Mouse (Mus musculus) CH12.LX (cell line): ENCODE measurements around the gene Tmem268. TPM values are rescaled to one million over a fixed set of nuclear protein-coding genes. Genes with fewer than 3 reads are reported as not detected.

ENCODE experiments used
- DNase-seq: peaks from one replicate; pipeline ENCODE4 v3.0.0-alpha.2; 2013; ENCODE audit errors: extremely low read depth
- H3K27ac ChIP-seq: 2 replicates; pipeline ENCODE4 v1.5.1; 2012; ENCODE audit warnings: low read depth, mild to moderate bottlenecking, control low read depth, moderate library complexity; ENCODE audit not compliant: insufficient read depth
- H3K27me3 ChIP-seq: replicated peaks from 2 replicates; pipeline ENCODE3; 2012; ENCODE audit warnings: inconsistent platforms
- H3K36me3 ChIP-seq, 2 experiments: replicated peaks in 1 of 2; 2 replicates each; pipeline versions ENCODE3 to v1.6.1; 2012; ENCODE audit warnings: inconsistent platforms in 1 of 2, low read length in 1 of 2, mild to moderate bottlenecking in 1 of 2, mixed read lengths in 1 of 2, moderate library complexity in 1 of 2; ENCODE audit not compliant: control insufficient read depth in 1 of 2, insufficient read depth in 1 of 2
- H3K4me1 ChIP-seq, 2 experiments: 2 replicates each; pipeline ENCODE4 v1.6.1; 2012; ENCODE audit warnings: inconsistent platforms in 1 of 2, moderate library complexity in 1 of 2; ENCODE audit not compliant: insufficient read depth in 2 of 2, control insufficient read depth in 1 of 2
- H3K4me2 ChIP-seq: 2 replicates; pipeline ENCODE4 v1.6.1; 2012; ENCODE audit warnings: low read depth, mild to moderate bottlenecking, control low read depth; ENCODE audit not compliant: poor library complexity, insufficient read depth, severe bottlenecking
- H3K4me3 ChIP-seq, 3 experiments: fragments of 150-350 bp in 1 of 3; sonication (generic) in 1 of 3; replicated peaks in 1 of 3; 2 replicates each; pipeline versions ENCODE3 to v1.5.1; 2011 to 2012; ENCODE audit warnings: low read depth in 2 of 3, low read length in 2 of 3, mild to moderate bottlenecking in 2 of 3, moderate library complexity in 2 of 3, control low read depth in 1 of 3, improper control_type of control experiment in 1 of 3, inconsistent platforms in 1 of 3, mixed read lengths in 1 of 3; ENCODE audit not compliant: poor library complexity in 1 of 3
- H3K79me2 ChIP-seq: replicated peaks from 2 replicates; pipeline ENCODE4 v1.6.1; 2012; ENCODE audit warnings: mild to moderate bottlenecking, moderate library complexity; ENCODE audit not compliant: control insufficient read depth, poor library complexity, insufficient read depth, severe bottlenecking; ENCODE audit errors: extremely low read depth
- H3K9ac ChIP-seq: 2 replicates; pipeline ENCODE4 v1.6.1; 2012; ENCODE audit warnings: low read depth, mild to moderate bottlenecking, control low read depth, moderate library complexity; ENCODE audit not compliant: insufficient read depth
- H3K9me3 ChIP-seq: replicated peaks from 2 replicates; pipeline ENCODE3; 2012; ENCODE audit warnings: low read length, inconsistent platforms, mixed read lengths
- BHLHE40 ChIP-seq: IDR thresholded peaks from 2 replicates; pipeline ENCODE4 v1.6.1; 2011; ENCODE audit warnings: mild to moderate bottlenecking, low read depth, low read length, improper control_type of control experiment
- CHD1 ChIP-seq: IDR thresholded peaks from 2 replicates; pipeline ENCODE4 v1.6.1; 2012; ENCODE audit warnings: low read depth, low read length, improper control_type of control experiment, inconsistent platforms
- CHD2 ChIP-seq: IDR thresholded peaks from 2 replicates; pipeline ENCODE4 v1.6.1; 2011; ENCODE audit warnings: low read length, improper control_type of control experiment
- CTCF ChIP-seq, 2 experiments: IDR thresholded peaks in 1 of 2; conservative IDR thresholded peaks in 1 of 2; 2 replicates each; pipeline ENCODE4 v1.5.1; 2011 to 2012; ENCODE audit warnings: low read depth in 2 of 2, low read length in 2 of 2, improper control_type of control experiment in 1 of 2, inconsistent platforms in 1 of 2, mild to moderate bottlenecking in 1 of 2, moderate library complexity in 1 of 2
- EP300 ChIP-seq: IDR thresholded peaks from 2 replicates; pipeline ENCODE4 v1.6.1; 2011; ENCODE audit warnings: low read length, improper control_type of control experiment
- GABPA ChIP-seq: IDR thresholded peaks from 2 replicates; pipeline ENCODE4 v1.6.1; 2012; ENCODE audit warnings: low read depth, low read length, improper control_type of control experiment, inconsistent platforms; ENCODE audit not compliant: insufficient replicate concordance
- HCFC1 ChIP-seq: IDR thresholded peaks from 2 replicates; pipeline ENCODE4 v1.6.1; 2012; ENCODE audit warnings: low read depth, mild to moderate bottlenecking, inconsistent platforms, low read length, improper control_type of control experiment
- IRF4 ChIP-seq: IDR thresholded peaks from 2 replicates; pipeline ENCODE4 v1.6.1; 2014; ENCODE audit warnings: low read depth, mild to moderate bottlenecking, inconsistent platforms, low read length, improper control_type of control experiment
- JUND ChIP-seq: conservative IDR thresholded peaks from 2 replicates; pipeline ENCODE4 v1.6.1; 2011; ENCODE audit warnings: low read depth, low read length, improper control_type of control experiment
- KAT2A ChIP-seq: IDR thresholded peaks from 2 replicates; pipeline ENCODE4 v1.6.1; 2012; ENCODE audit warnings: low read length, improper control_type of control experiment, inconsistent platforms; ENCODE audit not compliant: insufficient replicate concordance
- MAX ChIP-seq: IDR thresholded peaks from 2 replicates; pipeline ENCODE4 v1.6.1; 2011; ENCODE audit warnings: low read length, improper control_type of control experiment
- MAZ ChIP-seq: IDR thresholded peaks from 2 replicates; pipeline ENCODE4 v1.6.1; 2012; ENCODE audit warnings: low read depth, mild to moderate bottlenecking, inconsistent platforms, low read length, improper control_type of control experiment, moderate library complexity
- MEF2A ChIP-seq: IDR thresholded peaks from 2 replicates; pipeline ENCODE4 v1.6.1; 2014; ENCODE audit warnings: low read depth, mild to moderate bottlenecking, inconsistent platforms, low read length, improper control_type of control experiment, borderline replicate concordance
- MXI1 ChIP-seq: IDR thresholded peaks from 2 replicates; pipeline ENCODE4 v1.6.1; 2011; ENCODE audit warnings: mild to moderate bottlenecking, low read depth, low read length, improper control_type of control experiment
- NELFE ChIP-seq: IDR thresholded peaks from 2 replicates; pipeline ENCODE4 v1.6.1; 2011; ENCODE audit warnings: low read depth, low read length, improper control_type of control experiment
- NRF1 ChIP-seq: IDR thresholded peaks from 2 replicates; pipeline ENCODE4 v1.6.1; 2014; ENCODE audit warnings: low read depth, mild to moderate bottlenecking, inconsistent platforms, low read length, improper control_type of control experiment, moderate library complexity
- PAX5 ChIP-seq: IDR thresholded peaks from 2 replicates; pipeline ENCODE4 v1.6.1; 2012; ENCODE audit warnings: low read length, inconsistent platforms, mixed read lengths
- POLR2A ChIP-seq: IDR thresholded peaks from 2 replicates; pipeline ENCODE4 v1.6.1; 2011; ENCODE audit warnings: low read depth, mild to moderate bottlenecking, improper control_type of control experiment, low read length
- RCOR1 ChIP-seq: conservative IDR thresholded peaks from 2 replicates; pipeline ENCODE4 v1.6.1; 2012; ENCODE audit warnings: low read depth, mild to moderate bottlenecking, inconsistent platforms, low read length, improper control_type of control experiment
- SMC3 ChIP-seq: IDR thresholded peaks from 2 replicates; pipeline ENCODE4 v1.6.1; 2011; ENCODE audit warnings: low read depth, low read length, improper control_type of control experiment
- TBP ChIP-seq: conservative IDR thresholded peaks from 2 replicates; pipeline ENCODE4 v1.6.1; 2011; ENCODE audit warnings: low read depth, low read length, improper control_type of control experiment
- TCF12 ChIP-seq: IDR thresholded peaks from 2 replicates; pipeline ENCODE4 v1.6.1; 2014; ENCODE audit warnings: low read depth, mild to moderate bottlenecking, inconsistent platforms, low read length, improper control_type of control experiment
- UBTF ChIP-seq: IDR thresholded peaks from 2 replicates; pipeline ENCODE4 v1.6.1; 2012; ENCODE audit warnings: low read depth, mild to moderate bottlenecking, inconsistent platforms, low read length, improper control_type of control experiment, moderate library complexity
- USF2 ChIP-seq: conservative IDR thresholded peaks from 2 replicates; pipeline ENCODE4 v1.6.1; 2011; ENCODE audit warnings: low read depth, low read length, improper control_type of control experiment
- ZMIZ1 ChIP-seq: IDR thresholded peaks from 2 replicates; pipeline ENCODE4 v1.6.1; 2012; ENCODE audit warnings: low read depth, mild to moderate bottlenecking, inconsistent platforms, low read length, improper control_type of control experiment
- dilution Hi-C: fragments of 300-500 bp; cut with MboI; formaldehyde crosslinking; loops from 2 replicates; pipeline ENCODE4 v1.14.3; 2020; ENCODE audit warnings: low sequenced_read_pairs; ENCODE audit not compliant: extremely low pct_unique_long_range_greater_than_20kb, extremely low pct_ligation_motif_present
- in situ Hi-C: fragments of 300-500 bp; cut with MboI; formaldehyde crosslinking; loops from 3 replicates; pipeline ENCODE4 v1.14.3; 2019; ENCODE audit warnings: low sequenced_read_pairs, low pct_ligation_motif_present, low pct_unique_long_range_greater_than_20kb, mixed read lengths
- polyA plus RNA-seq: library from polyadenylated mRNA; unstranded; fragments of >175 nt; gene quantifications from 2 replicates; pipeline ENCODE4 v1.2.1, GENCODE M21; 2012; ENCODE audit warnings: low read depth; ENCODE audit not compliant: insufficient read length
- total RNA-seq, 2 experiments: library from RNA; depleted of rRNA; stranded (reverse); fragments of 300-350 nt in 1 of 2; fragments of >200 nt in 1 of 2; gene quantifications; 2 replicates each; pipeline ENCODE4 v1.2.3; 2012 to 2014

Gene Tmem268
- total and polyA plus RNA-seq, 3 experiments: 8.3 to 11.1 (median 9.4) TPM

DNA sequence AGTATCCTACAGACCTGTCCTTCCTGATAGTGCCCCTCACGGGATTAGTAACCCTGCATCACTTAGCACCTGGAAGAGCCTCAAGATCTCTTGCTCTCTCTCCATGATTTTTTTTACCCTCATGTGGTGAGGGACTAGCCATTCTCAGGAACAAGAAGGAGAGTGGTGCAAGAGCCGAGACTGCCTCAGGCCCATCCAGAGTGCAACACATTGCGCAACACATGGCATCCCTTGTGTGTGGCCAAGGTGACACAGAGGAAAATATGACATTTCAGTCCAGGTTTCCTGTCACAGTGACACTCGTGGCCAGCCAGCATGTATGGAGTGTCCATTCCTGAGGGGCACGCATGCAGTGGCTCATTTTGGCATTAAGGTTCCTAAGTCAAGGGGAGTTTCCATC, 14.0 kb downstream of the Tmem268 start:
- DNase-seq: no peak
- Histone ChIP-seq H3K4me3 (no peak overlapping the region), H3K4me2 (no peak overlapping the region), H3K9me3 (peaks cover 15% of the 10 kb centered on the region), H3K36me3 (peaks cover 51 to 66% of the 10 kb centered on the region in 2 experiments), H3K9ac (no peak overlapping the region), H3K27ac (no peak overlapping the region), H3K79me2 (no peaks in the 10 kb centered on the region), H3K27me3 (no peaks in the 10 kb centered on the region), H3K4me1 (no peaks in the 10 kb centered on the region)
- in situ Hi-C loops (loop anchor here (25.0 kb wide), 1 partner anchor 360 kb away; the partner anchor contains the start of gene Col27a1), dilution Hi-C loops (no loop called here)
- TF ChIP-seq CTCF (conservative IDR thresholded peaks at IDR 0.05 in 1 of 2, IDR thresholded peaks at IDR 0.05 in 1 of 2; ENCODE audit: low read depth in 2 of 2, low read length in 2 of 2) (no peak), HCFC1 (no peak), KAT2A (no peak), PAX5 (no peak), MEF2A (no peak), SMC3 (no peak), TCF12 (no peak), USF2 (no peak), MAZ (no peak), MAX (no peak), BHLHE40 (no peak), MXI1 (no peak), CHD2 (no peak), TBP (no peak), UBTF (no peak), POLR2A (no peak), EP300 (no peak), CHD1 (no peak), NELFE (no peak), JUND (no peak)

DNA sequence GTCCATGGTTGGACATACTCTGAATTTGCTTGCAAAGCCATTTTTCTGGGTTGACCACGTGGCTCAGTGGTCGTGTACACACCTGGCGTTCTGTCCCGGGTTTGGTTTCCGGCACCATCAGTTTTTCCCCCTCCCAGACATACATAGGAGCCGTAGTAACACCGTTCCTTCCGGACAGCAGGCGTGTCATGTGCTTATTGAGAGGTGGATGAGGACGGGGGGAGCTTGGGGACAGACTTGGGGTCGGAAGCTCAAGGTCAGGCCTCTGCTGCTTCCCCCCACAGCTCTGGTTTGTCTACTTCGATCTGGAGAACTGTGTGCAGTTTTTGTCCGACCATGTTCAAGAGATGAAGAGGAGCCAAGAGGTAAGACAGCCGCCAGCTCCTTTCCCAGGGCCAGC, 21.1 kb downstream of the Tmem268 start:
- Histone ChIP-seq H3K9me3 (peaks cover 4% of the 10 kb centered on the region), H3K4me2 (no peak overlapping the region), H3K4me1 (no peaks in the 10 kb centered on the region), H3K79me2 (no peaks in the 10 kb centered on the region), H3K27ac (no peak overlapping the region), H3K4me3 (no peak overlapping the region), H3K36me3 (peaks cover 29 to 68% of the 10 kb centered on the region in 2 experiments), H3K27me3 (no peaks in the 10 kb centered on the region), H3K9ac (no peak overlapping the region)
- in situ Hi-C loops: no loop called here
- dilution Hi-C loops: no loop called here
- TF ChIP-seq NRF1 (no peak), UBTF (no peak), GABPA (no peak), IRF4 (no peak), TBP (no peak), RCOR1 (no peak), ZMIZ1 (no peak), KAT2A (no peak), MAZ (no peak), HCFC1 (no peak), TCF12 (no peak), JUND (no peak)
- DNase-seq: no peak
